Mouse (Mus musculus): ENCODE data around the gene Rps6. TPM values are rescaled to one million over a fixed set of nuclear protein-coding genes. Genes with fewer than 3 reads are reported as not detected.

Gene Rps6
- total and polyA plus RNA-seq, 2 experiments from 2014 or later = 342 to 1,164 TPM

DNA sequence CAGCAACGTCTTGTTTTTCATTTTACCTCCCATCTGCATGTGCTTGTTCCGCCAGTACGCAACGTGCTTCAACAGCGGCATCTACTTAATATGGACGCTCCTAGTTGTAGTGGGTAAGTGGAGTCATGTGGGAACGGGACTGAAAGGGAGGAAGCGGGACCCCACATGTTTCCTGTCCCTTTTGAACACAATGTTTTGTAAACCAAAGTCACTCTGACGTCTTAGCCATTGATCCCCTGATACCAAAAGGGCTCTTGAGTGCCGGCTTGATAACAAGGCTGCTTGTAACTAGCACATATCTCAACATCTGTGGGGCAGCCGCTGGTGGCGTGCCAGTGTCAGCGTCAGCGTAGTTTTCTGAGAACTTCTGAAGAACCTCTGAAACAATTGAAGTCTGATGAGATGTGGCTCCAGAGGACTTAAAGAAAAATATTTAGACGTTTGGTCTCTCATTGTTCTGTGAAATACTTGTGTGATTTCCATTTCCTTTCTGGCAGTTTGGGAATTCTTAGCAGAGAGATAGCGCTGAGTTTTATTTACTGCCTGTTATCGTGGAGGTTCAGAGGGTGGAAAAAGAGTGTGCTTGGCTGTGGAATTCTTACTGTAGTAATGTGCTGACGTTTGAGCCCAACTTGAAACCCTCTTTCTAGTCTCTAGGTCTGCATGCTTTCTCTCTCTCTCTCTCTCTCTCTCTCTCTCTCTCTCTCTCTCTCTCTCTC is 29.1 kb upstream of the Rps6 start:
- Histone ChIP-seq H3K9ac (no peak overlapping the region), H3K27ac (ENCODE audit: low read depth, low read length) (no peak overlapping the region), H3K36me3 (ENCODE audit: insufficient read depth) (no peaks in the 10 kb centered on the region), H3K27me3 (ENCODE audit: insufficient read depth, low read length) (no peaks in the 10 kb centered on the region), H3K4me1 (ENCODE audit: insufficient read depth) (no peaks in the 10 kb centered on the region), H3K4me3 (ENCODE audit: low read depth, low read length) (0 out of 2 replicates have a peak overlapping the region, but pooled peaks have one; percentile 11), H3K9me3 (ENCODE audit: low read length) (no peaks in the 10 kb centered on the region), H3K4me2 (ENCODE audit: low read depth) (peak overlapping the region; percentile 38)
- no peak for ATAC-seq
- DNase-seq = peak; percentile 15
- no peak for TF ChIP-seq CTCF (IDR thresholded peaks at IDR 0.05; ENCODE audit: low read depth)
- 45% methylated on average over 18 of the region's 18 CpGs for WGBS

DNA sequence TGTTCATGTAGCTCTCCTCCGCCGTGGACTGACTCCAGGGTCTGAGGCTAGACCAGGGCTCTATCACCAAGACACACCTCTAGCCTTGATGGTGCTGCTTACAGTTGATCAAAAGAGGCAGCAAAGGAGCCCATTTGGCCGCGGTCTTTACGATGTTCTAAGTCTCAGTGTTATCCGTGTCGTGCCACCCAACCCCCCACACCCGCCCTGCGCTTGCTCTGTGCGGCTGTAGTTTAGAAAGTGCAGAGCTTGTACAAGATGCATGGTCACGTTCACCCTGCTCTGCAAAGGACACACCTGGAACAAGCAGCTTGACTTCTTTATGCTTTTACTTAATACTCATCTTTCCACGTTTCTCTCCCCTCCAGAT is 28.6 kb upstream of the Rps6 start:
- Histone ChIP-seq H3K27ac (ENCODE audit: low read depth, low read length) (no peak overlapping the region), H3K9ac (no peak overlapping the region), H3K27me3 (ENCODE audit: insufficient read depth, low read length) (no peaks in the 10 kb centered on the region), H3K4me2 (ENCODE audit: low read depth) (peak overlapping the region; percentile 38), H3K4me1 (ENCODE audit: insufficient read depth) (no peaks in the 10 kb centered on the region), H3K9me3 (ENCODE audit: low read length) (no peaks in the 10 kb centered on the region), H3K4me3 (ENCODE audit: low read depth, low read length) (0 out of 2 replicates have a peak overlapping the region, but pooled peaks have one; percentile 11), H3K36me3 (ENCODE audit: insufficient read depth) (no peaks in the 10 kb centered on the region)
- TF ChIP-seq CTCF (IDR thresholded peaks at IDR 0.05; ENCODE audit: low read depth) = no peak
- WGBS = 62% methylated on average over 12 of the region's 12 CpGs
- no peak for ATAC-seq
- DNase-seq = no peak

DNA sequence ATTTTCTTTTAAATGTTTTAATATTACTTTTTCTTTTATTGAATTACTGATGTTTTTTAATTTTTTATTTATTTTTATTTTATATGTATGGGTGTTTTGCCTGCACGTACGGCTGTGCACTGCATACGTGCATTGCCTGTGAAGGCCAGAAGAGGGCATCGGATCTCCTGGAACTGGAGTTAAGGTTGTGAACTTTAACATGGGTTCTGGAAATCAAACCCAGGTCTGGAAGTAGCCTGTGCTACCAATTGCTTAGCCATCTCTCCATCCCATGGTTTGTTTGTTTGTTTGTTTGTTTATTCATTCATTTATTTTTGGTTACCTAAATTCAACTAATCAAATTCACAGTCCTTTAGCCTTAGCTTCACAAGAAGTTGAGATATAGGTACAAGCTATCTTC is 27.7 kb upstream of the Rps6 start:
- Histone ChIP-seq H3K4me1 (ENCODE audit: insufficient read depth) (no peaks in the 10 kb centered on the region), H3K36me3 (ENCODE audit: insufficient read depth) (no peaks in the 10 kb centered on the region), H3K27me3 (ENCODE audit: insufficient read depth, low read length) (no peaks in the 10 kb centered on the region), H3K4me3 (ENCODE audit: low read depth, low read length) (no peak overlapping the region), H3K4me2 (ENCODE audit: low read depth) (no peak overlapping the region), H3K9me3 (ENCODE audit: low read length) (no peaks in the 10 kb centered on the region), H3K9ac (no peak overlapping the region), H3K27ac (ENCODE audit: low read depth, low read length) (no peak overlapping the region)
- DNase-seq (no peak), ATAC-seq (no peak)
- 44% methylated on average over 4 of the region's 4 CpGs for WGBS
- peak; percentile 52 for TF ChIP-seq CTCF (IDR thresholded peaks at IDR 0.05; ENCODE audit: low read depth)

DNA sequence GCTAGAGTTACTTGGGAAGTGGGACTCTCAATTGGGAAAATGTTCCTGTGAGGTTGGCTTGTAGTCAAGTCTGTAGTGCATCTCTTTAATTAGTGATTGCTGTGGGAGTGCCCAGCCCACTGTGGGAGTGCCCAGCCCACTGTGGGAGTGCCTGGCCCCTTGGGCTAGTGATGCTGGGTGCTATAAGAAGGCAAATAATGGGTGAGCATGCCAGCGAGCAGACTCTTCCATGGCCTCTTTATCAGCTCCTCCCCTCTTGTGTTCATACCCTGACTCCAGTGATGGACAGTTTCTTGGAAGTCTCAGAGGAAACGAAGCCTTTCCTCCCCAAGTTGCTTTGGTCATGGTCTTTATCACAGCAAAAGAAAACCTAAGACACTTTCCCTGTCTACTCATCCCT is 25.2 kb upstream of the Rps6 start:
- H3K36me3 ChIP-seq (ENCODE audit: insufficient read depth) = no peaks in the 10 kb centered on the region
- WGBS = 62% methylated on average over 2 of the region's 2 CpGs
- DNase-seq (no peak), ATAC-seq (no peak)
- no peaks in the 10 kb centered on the region for H3K27me3 ChIP-seq (ENCODE audit: insufficient read depth, low read length)
- no peak overlapping the region for H3K4me2 ChIP-seq (ENCODE audit: low read depth)
- no peaks in the 10 kb centered on the region for H3K9me3 ChIP-seq (ENCODE audit: low read length)
- no peak overlapping the region for H3K4me3 ChIP-seq (ENCODE audit: low read depth, low read length)
- H3K9ac ChIP-seq = no peak overlapping the region
- no peaks in the 10 kb centered on the region for H3K4me1 ChIP-seq (ENCODE audit: insufficient read depth)
- H3K27ac ChIP-seq (ENCODE audit: low read depth, low read length) = no peak overlapping the region
- no peak for TF ChIP-seq CTCF (IDR thresholded peaks at IDR 0.05; ENCODE audit: low read depth)

DNA sequence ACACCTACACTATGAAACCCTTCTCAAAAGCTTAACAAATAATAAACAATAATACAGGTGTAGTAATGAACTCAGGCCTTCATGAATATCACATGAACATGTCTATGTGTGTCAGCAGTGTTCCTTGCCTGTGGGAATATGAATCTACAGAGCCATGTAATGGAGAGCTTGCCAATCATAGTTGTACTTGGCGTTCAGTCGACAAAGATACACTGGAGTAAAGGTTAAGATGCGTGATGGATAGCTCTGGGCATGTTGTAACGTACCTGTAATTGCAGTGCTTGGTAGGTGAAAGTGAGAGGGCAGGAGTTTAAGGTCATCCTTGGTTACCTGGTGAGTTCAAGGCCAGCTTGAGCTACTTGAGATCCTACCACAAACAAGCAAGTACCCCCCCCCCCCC is 24.0 kb upstream of the Rps6 start:
- no peak overlapping the region for H3K9ac ChIP-seq
- 92% methylated on average over 4 of the region's 4 CpGs for WGBS
- H3K4me2 ChIP-seq (ENCODE audit: low read depth) = no peak overlapping the region
- no peaks in the 10 kb centered on the region for H3K4me1 ChIP-seq (ENCODE audit: insufficient read depth)
- DNase-seq (no peak), ATAC-seq (no peak)
- H3K27me3 ChIP-seq (ENCODE audit: insufficient read depth, low read length) = no peaks in the 10 kb centered on the region
- H3K9me3 ChIP-seq (ENCODE audit: low read length) = no peaks in the 10 kb centered on the region
- no peak overlapping the region for H3K27ac ChIP-seq (ENCODE audit: low read depth, low read length)
- TF ChIP-seq CTCF (IDR thresholded peaks at IDR 0.05; ENCODE audit: low read depth) = no peak
- no peak overlapping the region for H3K4me3 ChIP-seq (ENCODE audit: low read depth, low read length)
- H3K36me3 ChIP-seq (ENCODE audit: insufficient read depth) = no peaks in the 10 kb centered on the region

DNA sequence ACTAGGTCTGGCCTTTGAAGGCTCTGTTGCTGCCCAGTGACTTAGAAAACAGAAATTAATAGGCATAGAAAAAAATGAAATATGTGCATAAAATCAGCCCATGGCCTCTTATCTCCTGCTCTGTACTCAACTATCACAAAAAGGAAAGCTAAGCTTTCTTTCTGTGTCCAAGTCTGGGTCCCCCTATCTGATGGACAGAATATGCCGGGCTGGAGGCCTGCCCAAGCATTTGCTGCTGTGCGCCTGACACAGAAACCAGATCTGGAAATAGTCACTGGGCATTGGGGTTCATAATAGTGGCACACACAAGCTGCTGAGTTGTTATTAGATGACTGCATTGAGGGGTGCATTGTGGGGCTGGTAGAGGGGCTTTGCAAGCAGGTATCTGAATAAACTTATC is 22.3 kb upstream of the Rps6 start:
- TF ChIP-seq CTCF (IDR thresholded peaks at IDR 0.05; ENCODE audit: low read depth) = no peak
- no peaks in the 10 kb centered on the region for H3K36me3 ChIP-seq (ENCODE audit: insufficient read depth)
- DNase-seq = no peak
- no peaks in the 10 kb centered on the region for H3K9me3 ChIP-seq (ENCODE audit: low read length)
- H3K4me2 ChIP-seq (ENCODE audit: low read depth) = no peak overlapping the region
- ATAC-seq = no peak
- 93% methylated on average over 2 of the region's 2 CpGs for WGBS
- H3K4me1 ChIP-seq (ENCODE audit: insufficient read depth) = 0 out of 2 replicates have a peak, but pooled peaks cover 3% of the 10 kb centered on the region
- no peak overlapping the region for H3K9ac ChIP-seq
- peaks cover 5% of the 10 kb centered on the region; the same call in 1 of the 2 replicates for H3K27me3 ChIP-seq (ENCODE audit: insufficient read depth, low read length)
- no peak overlapping the region for H3K27ac ChIP-seq (ENCODE audit: low read depth, low read length)
- H3K4me3 ChIP-seq (ENCODE audit: low read depth, low read length) = no peak overlapping the region

DNA sequence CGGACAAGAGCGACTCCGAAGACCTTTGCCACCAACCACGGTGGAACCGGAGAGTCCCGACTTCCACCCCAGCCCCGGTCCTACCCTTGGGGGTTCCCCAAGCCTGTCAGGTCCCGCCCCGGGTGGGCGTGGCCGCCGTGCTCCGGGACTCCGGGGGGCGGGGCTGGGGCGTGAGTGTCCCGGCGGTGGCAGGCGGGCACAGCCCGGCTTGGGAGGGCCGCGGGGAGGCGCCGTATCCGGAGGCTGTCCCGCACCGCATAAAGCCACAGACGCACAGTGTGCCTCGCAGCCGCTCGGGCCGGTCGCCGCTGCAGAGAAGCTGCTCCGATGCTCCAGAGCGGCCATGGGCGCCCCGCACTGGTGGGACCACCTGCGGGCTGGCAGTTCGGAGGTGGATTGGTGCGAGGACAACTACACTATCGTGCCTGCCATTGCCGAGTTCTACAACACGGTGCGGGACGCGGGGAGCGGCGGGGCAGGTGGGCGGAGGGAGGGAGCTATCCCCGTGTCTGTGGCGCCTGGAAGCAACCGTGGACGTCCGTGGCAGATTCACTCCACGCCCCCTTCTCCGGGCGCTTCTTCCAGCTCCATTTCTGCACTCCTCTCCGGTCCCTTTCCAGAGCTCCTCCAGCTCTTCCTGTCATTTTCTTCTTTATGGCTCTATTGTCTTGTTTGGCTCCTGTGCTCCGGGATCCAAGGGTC is 17.1 kb upstream of the Rps6 start, which contains the start of gene Acer2:
TSS of gene Acer2 (plus strand) at position 251 of the 702 bp plus-strand sequence.
- Histone ChIP-seq H3K4me3 (ENCODE audit: low read depth, low read length) (peak within 1 kb of the TSS; percentile 57), H3K27me3 (ENCODE audit: insufficient read depth, low read length) (peaks cover 5% of the 10 kb centered on the region; the same call in 1 of the 2 replicates), H3K9ac (peak within 1 kb of the TSS; percentile 63), H3K27ac (ENCODE audit: low read depth, low read length) (peak within 1 kb of the TSS; percentile 50; the same call in 1 of the 2 replicates), H3K4me1 (ENCODE audit: insufficient read depth) (0 out of 2 replicates have a peak, but pooled peaks cover 3% of the 10 kb centered on the region), H3K9me3 (ENCODE audit: low read length) (no peaks in the 10 kb centered on the region), H3K36me3 (ENCODE audit: insufficient read depth) (no peaks in the 10 kb centered on the region), H3K4me2 (ENCODE audit: low read depth) (peak within 1 kb of the TSS; percentile 87)
- DNase-seq (peak; percentile 56), ATAC-seq (peak; percentile 88)
- under 1% methylated on average over 59 of the region's 60 CpGs for WGBS
- TF ChIP-seq CTCF (IDR thresholded peaks at IDR 0.05; ENCODE audit: low read depth) = peak; percentile 31; the same call in 1 of the 2 replicates

All from forebrain, postnatal 0 days (tissue).